Mouse (Mus musculus): ENCODE results near the gene Apbb2. TPM values are rescaled to one million over a fixed set of nuclear protein-coding genes. Genes with fewer than 3 reads are reported as not detected.

Gene Apbb2
- polyA plus RNA-seq, 1 experiment from 2014 or later, result 48.9 TPM

DNA sequence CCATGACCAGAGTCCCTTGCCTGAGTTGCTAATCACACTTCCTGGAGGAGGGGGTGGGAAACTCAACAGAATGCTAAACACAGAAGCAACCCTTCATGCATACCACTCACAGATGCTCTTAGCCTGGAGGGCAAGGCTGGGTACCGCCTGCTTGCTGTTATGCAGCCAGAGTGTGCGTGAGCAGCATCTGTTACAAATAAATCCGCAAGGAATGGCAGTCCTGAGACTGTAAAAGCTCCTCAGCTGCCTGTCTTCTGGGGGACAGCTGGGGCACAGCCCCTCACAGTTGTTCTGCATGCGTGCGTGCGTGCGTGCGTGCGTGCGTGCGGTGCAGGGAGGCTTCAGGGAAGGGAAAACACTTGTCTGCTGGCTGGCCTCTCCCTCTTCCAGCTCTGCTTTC is 250.9 kb downstream of the Apbb2 start:
- DNase-seq (ENCODE audit: low spot score) (no peak), ATAC-seq (no peak)
- Histone ChIP-seq H3K4me2 (replicated peaks; ENCODE audit: low read depth, low read length) (no peak overlapping the region), H3K27me3 (replicated peaks; ENCODE audit: insufficient read depth, low read length) (no peaks in the 10 kb centered on the region), H3K27ac (ENCODE audit: low read length) (no peak overlapping the region), H3K36me3 (ENCODE audit: insufficient read depth, low read length) (peaks cover 5% of the 10 kb centered on the region; the same call in 1 of the 2 replicates), H3K9me3 (ENCODE audit: low read length) (no peaks in the 10 kb centered on the region), H3K4me1 (ENCODE audit: insufficient read depth, low read depth, low read length) (no peaks in the 10 kb centered on the region), H3K9ac (replicated peaks; ENCODE audit: low read depth) (no peak overlapping the region), H3K4me3 (ENCODE audit: low read depth, low read length) (no peak overlapping the region)
- TF ChIP-seq CTCF (IDR thresholded peaks at IDR 0.05) (no peak), EP300 (IDR thresholded peaks at IDR 0.05) (no peak)
- WGBS, result 91% methylated on average over 11 of the region's 11 CpGs

DNA sequence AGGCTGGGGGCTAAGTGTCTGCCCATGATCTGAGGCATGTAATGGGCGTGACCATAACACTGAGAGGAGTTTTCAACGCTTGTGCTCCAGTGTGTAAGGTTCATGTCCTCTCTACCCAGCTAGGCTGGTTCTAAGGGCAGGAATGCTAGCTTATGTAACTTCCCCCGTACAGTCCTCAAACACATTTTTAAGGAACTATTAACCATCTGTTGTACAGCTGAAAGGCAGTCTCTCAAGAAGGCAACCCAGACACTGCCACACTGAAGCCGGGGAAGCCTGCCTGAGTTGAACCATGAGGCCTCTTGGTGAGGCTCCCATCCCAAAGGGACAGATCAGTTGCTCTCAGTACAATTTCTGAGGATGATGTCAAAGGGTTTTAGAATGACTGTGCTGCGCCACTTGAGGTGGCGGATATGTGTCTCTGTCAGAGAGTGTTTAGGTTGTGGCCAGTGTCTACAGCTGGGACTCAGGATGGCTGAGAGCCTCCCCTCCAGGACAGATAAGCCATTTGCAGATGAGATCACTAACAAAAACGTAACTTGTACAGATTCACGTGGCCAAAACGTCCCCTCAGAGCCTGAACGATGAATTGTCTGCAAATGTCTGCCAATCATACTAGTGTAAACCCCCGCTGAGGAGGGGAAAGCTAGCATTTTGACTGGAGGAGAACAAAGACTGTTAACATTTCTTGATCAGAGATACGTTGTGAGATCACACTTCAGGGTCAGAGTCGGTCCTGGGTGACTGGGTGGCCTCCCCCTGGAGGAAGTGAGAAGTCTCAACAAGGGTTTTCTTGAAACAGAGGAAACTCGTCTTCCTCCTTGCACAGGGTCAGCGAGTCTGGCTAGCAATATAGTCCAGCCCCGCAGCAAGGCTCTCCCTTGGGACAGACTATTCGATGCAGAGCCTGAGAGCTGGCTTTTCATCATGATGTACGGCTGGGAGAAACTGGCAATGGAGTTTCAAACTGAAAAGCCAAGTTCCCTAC is 255.0 kb downstream of the Apbb2 start:
- 37% methylated on average over 18 of the region's 18 CpGs for WGBS
- DNase-seq (ENCODE audit: low spot score) (no peak), ATAC-seq (peak; percentile 28; the same call in 1 of the 2 replicates)
- no peak overlapping the region for H3K4me3 ChIP-seq (ENCODE audit: low read depth, low read length)
- no peak overlapping the region for H3K27ac ChIP-seq (ENCODE audit: low read length)
- H3K27me3 ChIP-seq (replicated peaks; ENCODE audit: insufficient read depth, low read length), result no peaks in the 10 kb centered on the region
- no peaks in the 10 kb centered on the region for H3K9me3 ChIP-seq (ENCODE audit: low read length)
- H3K4me2 ChIP-seq (replicated peaks; ENCODE audit: low read depth, low read length), result no peak overlapping the region
- TF ChIP-seq EP300 (IDR thresholded peaks at IDR 0.05), result no peak
- no peak for TF ChIP-seq CTCF (IDR thresholded peaks at IDR 0.05)
- H3K36me3 ChIP-seq (ENCODE audit: insufficient read depth, low read length), result peaks cover 9% of the 10 kb centered on the region
- no peaks in the 10 kb centered on the region for H3K4me1 ChIP-seq (ENCODE audit: insufficient read depth, low read depth, low read length)
- no peak overlapping the region for H3K9ac ChIP-seq (replicated peaks; ENCODE audit: low read depth)

DNA sequence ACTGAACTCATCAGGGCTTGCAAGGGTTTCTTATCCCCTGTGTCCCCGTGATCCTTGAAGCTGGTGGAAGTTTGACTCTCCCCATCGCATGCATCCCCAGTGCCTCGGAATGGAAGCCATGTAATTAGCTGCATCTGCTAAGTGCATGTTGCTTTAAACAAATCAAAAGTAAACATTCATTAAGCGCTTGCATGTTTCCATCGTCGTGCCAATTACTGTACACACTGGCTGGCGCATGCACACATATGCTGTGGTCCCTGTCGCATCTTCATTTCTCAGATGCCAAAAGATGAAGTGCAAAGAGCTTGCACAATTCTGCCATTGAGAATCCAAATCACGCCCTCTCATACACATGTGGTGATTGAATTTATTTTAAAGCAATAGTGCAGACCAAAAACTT is 257.8 kb downstream of the Apbb2 start:
- no peak for TF ChIP-seq CTCF (IDR thresholded peaks at IDR 0.05)
- no peak for TF ChIP-seq EP300 (IDR thresholded peaks at IDR 0.05)
- Histone ChIP-seq H3K27me3 (replicated peaks; ENCODE audit: insufficient read depth, low read length) (no peaks in the 10 kb centered on the region), H3K9me3 (ENCODE audit: low read length) (no peaks in the 10 kb centered on the region), H3K36me3 (ENCODE audit: insufficient read depth, low read length) (peaks cover 8% of the 10 kb centered on the region), H3K4me2 (replicated peaks; ENCODE audit: low read depth, low read length) (no peak overlapping the region), H3K9ac (replicated peaks; ENCODE audit: low read depth) (no peak overlapping the region), H3K4me1 (ENCODE audit: insufficient read depth, low read depth, low read length) (no peaks in the 10 kb centered on the region), H3K27ac (ENCODE audit: low read length) (no peak overlapping the region), H3K4me3 (ENCODE audit: low read depth, low read length) (no peak overlapping the region)
- ATAC-seq, result no peak
- 83% methylated on average over 9 of the region's 9 CpGs for WGBS
- no peak for DNase-seq (ENCODE audit: low spot score)

DNA sequence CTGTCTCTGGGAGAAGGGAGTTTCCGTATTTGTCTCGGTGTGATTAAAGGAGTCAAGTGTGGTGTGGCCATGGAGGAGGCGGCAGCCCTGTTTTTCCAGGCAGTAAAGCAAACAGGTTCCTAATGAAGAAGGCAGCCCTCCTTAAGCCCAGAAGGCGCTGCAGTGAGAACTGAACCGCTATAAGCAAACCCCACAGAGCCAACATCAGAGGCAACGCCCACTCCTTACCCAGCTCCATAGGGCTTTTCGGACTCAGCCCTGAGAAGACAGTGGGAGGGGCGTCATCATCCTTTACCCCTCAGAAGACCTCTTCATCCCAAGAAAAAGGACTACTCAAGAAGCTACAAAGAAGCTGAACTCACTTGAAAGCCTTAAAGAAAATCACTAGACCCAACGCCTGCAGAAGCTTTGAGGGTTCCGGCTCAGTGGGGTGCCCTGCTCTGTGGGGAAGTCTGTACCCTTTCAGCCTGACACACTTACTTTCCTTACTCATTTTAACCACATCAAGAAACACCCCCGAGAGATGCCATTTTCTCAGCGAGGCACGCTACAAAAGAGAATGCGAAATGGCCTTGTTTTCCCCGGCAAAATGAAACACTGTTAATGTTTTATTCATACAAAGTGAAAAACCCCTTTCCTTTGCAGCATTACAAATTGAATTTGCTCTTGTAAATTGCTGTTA is 258.7 kb downstream of the Apbb2 start:
- H3K4me2 ChIP-seq (replicated peaks; ENCODE audit: low read depth, low read length), result no peak overlapping the region
- H3K4me1 ChIP-seq (ENCODE audit: insufficient read depth, low read depth, low read length), result no peaks in the 10 kb centered on the region
- peaks cover 4% of the 10 kb centered on the region; the same call in 1 of the 2 replicates for H3K36me3 ChIP-seq (ENCODE audit: insufficient read depth, low read length)
- TF ChIP-seq CTCF (IDR thresholded peaks at IDR 0.05) (no peak), EP300 (IDR thresholded peaks at IDR 0.05) (no peak)
- no peak for ATAC-seq
- no peaks in the 10 kb centered on the region for H3K27me3 ChIP-seq (replicated peaks; ENCODE audit: insufficient read depth, low read length)
- no peak overlapping the region for H3K9ac ChIP-seq (replicated peaks; ENCODE audit: low read depth)
- H3K27ac ChIP-seq (ENCODE audit: low read length), result no peak overlapping the region
- DNase-seq (ENCODE audit: low spot score), result no peak
- whole genome bisulfite sequencing, result 85% methylated on average over 15 of the region's 15 CpGs
- no peaks in the 10 kb centered on the region for H3K9me3 ChIP-seq (ENCODE audit: low read length)
- H3K4me3 ChIP-seq (ENCODE audit: low read depth, low read length), result no peak overlapping the region

DNA sequence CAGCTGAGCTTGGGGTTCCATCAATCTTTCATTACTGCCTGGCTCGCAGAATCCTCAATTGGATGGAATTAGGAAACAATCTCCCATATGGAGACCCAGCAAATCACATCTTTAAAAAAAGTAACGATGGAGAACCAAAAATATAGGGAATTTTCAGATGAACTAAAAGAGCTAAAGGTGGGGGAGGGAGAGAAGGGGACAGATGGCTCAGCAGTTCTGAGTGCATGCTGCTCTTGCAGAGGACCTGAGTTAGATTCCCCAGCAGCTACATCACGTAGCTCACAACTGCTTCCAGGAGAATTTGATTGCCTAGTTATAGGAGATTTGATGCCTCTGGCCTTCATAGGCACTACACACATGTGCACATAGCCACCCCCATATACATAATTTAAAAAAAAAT is 263.4 kb downstream of the Apbb2 start:
- WGBS, result 93% methylated on average over 3 of the region's 3 CpGs
- Histone ChIP-seq H3K27ac (ENCODE audit: low read length) (no peak overlapping the region), H3K4me2 (replicated peaks; ENCODE audit: low read depth, low read length) (no peak overlapping the region), H3K27me3 (replicated peaks; ENCODE audit: insufficient read depth, low read length) (no peaks in the 10 kb centered on the region), H3K9ac (replicated peaks; ENCODE audit: low read depth) (no peak overlapping the region), H3K4me3 (ENCODE audit: low read depth, low read length) (no peak overlapping the region), H3K36me3 (ENCODE audit: insufficient read depth, low read length) (peaks cover 3% of the 10 kb centered on the region; the same call in 1 of the 2 replicates), H3K9me3 (ENCODE audit: low read length) (no peaks in the 10 kb centered on the region), H3K4me1 (ENCODE audit: insufficient read depth, low read depth, low read length) (no peaks in the 10 kb centered on the region)
- ATAC-seq (no peak), DNase-seq (ENCODE audit: low spot score) (no peak)
- TF ChIP-seq CTCF (IDR thresholded peaks at IDR 0.05), result no peak
- TF ChIP-seq EP300 (IDR thresholded peaks at IDR 0.05), result no peak

DNA sequence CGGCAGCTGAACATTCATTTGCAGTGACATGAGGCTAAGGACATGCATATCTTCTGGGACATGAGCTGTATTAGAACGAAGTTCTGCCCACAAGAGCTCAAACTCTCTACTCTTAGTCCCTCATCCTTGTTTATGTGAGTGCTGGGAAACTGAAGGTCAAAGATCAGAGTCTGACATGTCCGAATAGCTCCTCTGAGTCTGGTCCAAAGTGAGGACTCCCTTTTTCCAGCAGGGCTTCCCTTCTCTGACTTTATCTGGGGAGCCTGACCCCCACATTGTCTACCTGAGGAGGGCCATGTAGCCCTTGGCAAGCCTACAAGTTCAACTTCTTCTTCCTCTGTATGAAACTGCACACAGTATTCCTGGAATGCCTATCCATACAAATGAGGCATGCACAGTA is 264.7 kb downstream of the Apbb2 start:
- DNase-seq (ENCODE audit: low spot score) (no peak), ATAC-seq (no peak)
- Histone ChIP-seq H3K27ac (ENCODE audit: low read length) (no peak overlapping the region), H3K36me3 (ENCODE audit: insufficient read depth, low read length) (no peaks in the 10 kb centered on the region; the same call in 1 of the 2 replicates), H3K9ac (replicated peaks; ENCODE audit: low read depth) (no peak overlapping the region), H3K4me3 (ENCODE audit: low read depth, low read length) (no peak overlapping the region), H3K27me3 (replicated peaks; ENCODE audit: insufficient read depth, low read length) (no peaks in the 10 kb centered on the region), H3K4me1 (ENCODE audit: insufficient read depth, low read depth, low read length) (no peaks in the 10 kb centered on the region), H3K4me2 (replicated peaks; ENCODE audit: low read depth, low read length) (no peak overlapping the region), H3K9me3 (ENCODE audit: low read length) (no peaks in the 10 kb centered on the region)
- WGBS, result 71% methylated on average over 3 of the region's 3 CpGs
- TF ChIP-seq CTCF (IDR thresholded peaks at IDR 0.05), result no peak
- no peak for TF ChIP-seq EP300 (IDR thresholded peaks at IDR 0.05)

Measured in lung, postnatal 0 days (tissue).